Comparison of ENCODE assay signal across 20 mouse cellular contexts in genomic region chr16:22448093-22448492, GRCm38 (mm10).
"Had no signal": no experiment of that assay in that cellular context is flagged by ENCODE, and none has a peak within 500 bp of the region (broad histone marks: within the 10 kb centered on the region; RNA-seq: fewer than 3 reads in every experiment).

No protein-coding gene starts in this region.

- H3K27me3 ChIP-seq: kidney, embryonic 15.5 days; liver, embryonic 13.5 days; lung, embryonic 15.5 days; stomach, embryonic 15.5 days had no signal

- H3K4me2 ChIP-seq: kidney, embryonic 15.5 days; liver, embryonic 13.5 days; lung, embryonic 15.5 days; midbrain, embryonic 12.5 days; neural tube, embryonic 13.5 days; stomach, embryonic 15.5 days had no signal

- H3K4me3 ChIP-seq: kidney, embryonic 15.5 days; left cerebral cortex, adult 2 months; liver, embryonic 13.5 days; lung, embryonic 15.5 days; midbrain, embryonic 12.5 days; myocyte; neural tube, embryonic 13.5 days; stomach, embryonic 15.5 days had no signal

- H3K4me1 ChIP-seq: liver, embryonic 13.5 days; midbrain, embryonic 12.5 days; neural tube, embryonic 13.5 days had no signal

- H3K36me3 ChIP-seq: kidney, embryonic 15.5 days; liver, embryonic 13.5 days; lung, embryonic 15.5 days; midbrain, embryonic 12.5 days; neural tube, embryonic 13.5 days; stomach, embryonic 15.5 days had no signal

- ATAC-seq: midbrain, embryonic 16.5 days had no signal

- H3K9ac ChIP-seq: kidney, embryonic 15.5 days; liver, embryonic 13.5 days; lung, embryonic 15.5 days; midbrain, embryonic 12.5 days; neural tube, embryonic 13.5 days; stomach, embryonic 15.5 days had no signal

- DNase-seq: kidney, adult 11 months; kidney, adult 8-10 months; kidney, postnatal 10 days; kidney, postnatal 36 days; layer of hippocampus, postnatal 36 days; liver, embryonic 13.5 days; lung, postnatal 14 days; retina, postnatal 1 day; right cerebral cortex, postnatal 25 days; spleen, adult 18-20 months; thymus, postnatal 25 days had no signal

- H3K9me3 ChIP-seq: kidney, embryonic 15.5 days; liver, embryonic 13.5 days; lung, embryonic 15.5 days; midbrain, embryonic 12.5 days; neural tube, embryonic 13.5 days; stomach, embryonic 15.5 days had no signal

- H3K27ac ChIP-seq: kidney, embryonic 15.5 days; left cerebral cortex, adult 2 months; liver, embryonic 13.5 days; lung, embryonic 15.5 days; macrophage; midbrain, embryonic 12.5 days; neural tube, embryonic 13.5 days; stomach, embryonic 15.5 days had no signal
